Mouse (Mus musculus) neural tube, embryonic 10.5 days (tissue): ENCODE results near the gene Tmcc3.
"Not testable (repeated sequence)": the region's sequence is repeated elsewhere in the genome, so short reads cannot be mapped to it uniquely, and the experiment has no call there.

Source experiments
- DNase-seq: peaks from one replicate; pipeline ENCODE4 v3.0.0-alpha.2; 2017; ENCODE audit warnings: low spot score; ENCODE audit errors: extremely low spot score

Gene Tmcc3

DNA sequence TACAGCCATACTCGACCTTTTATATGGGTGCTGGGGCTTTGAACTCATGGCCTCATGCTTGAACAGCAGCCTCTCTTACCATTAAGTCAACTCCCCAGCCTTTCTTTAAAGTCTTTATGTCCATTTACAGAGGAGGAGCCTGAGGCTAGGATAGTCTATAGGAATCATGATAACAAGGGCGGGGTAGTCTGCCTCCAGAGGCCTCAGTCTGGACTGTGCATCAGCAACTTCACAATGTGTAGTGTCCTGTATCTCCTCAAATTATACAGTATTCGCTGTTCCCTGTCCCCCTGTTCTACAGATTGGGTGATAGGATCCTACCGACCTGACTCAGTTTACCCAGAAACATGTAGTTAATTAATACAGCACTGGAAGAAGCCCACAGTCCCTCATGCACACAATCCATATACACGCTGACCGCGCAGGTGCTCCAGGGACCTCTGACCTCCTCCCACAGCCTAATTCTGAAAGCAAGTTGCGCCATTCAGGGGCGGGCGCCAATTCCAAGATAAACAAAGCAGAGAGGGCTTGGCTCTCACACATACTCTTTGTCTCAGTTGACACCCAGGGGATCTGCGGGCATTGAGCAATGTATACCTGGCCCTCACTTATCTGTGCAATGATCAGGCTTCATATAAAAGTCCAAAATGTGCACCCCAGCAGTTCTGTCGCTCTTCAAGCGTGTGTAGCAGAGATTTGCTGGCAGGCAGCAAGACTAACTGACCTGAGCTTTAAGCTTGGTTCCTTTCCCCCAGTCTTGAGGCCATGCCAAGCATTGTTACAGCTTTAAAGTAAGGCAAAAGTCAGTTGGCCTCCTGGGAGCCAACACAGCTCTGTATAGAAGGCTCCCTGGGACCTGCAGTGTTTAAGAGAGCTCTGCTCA lies 262.9 kb downstream of the Tmcc3 start:
- no peak for DNase-seq

DNA sequence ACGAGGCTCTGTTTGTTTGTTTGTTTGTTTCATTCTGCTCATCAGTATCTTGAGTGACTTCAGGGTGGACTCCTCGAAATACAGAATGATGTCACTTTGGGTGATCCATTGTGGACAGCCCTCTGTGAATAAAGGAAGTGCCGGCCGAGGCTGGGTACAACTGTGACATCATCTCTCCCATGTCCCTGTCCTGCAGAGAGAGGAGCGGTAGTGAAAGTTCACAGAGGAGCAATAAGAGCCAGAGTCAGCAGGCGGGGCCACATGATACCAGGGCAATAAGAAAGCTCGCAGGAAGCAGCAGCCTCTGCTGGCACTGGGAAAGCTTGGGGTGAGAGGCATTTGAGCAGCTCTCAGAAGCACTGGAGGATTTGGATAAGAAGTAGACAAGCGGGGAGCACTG lies 264.2 kb downstream of the Tmcc3 start:
- no peak for DNase-seq

DNA sequence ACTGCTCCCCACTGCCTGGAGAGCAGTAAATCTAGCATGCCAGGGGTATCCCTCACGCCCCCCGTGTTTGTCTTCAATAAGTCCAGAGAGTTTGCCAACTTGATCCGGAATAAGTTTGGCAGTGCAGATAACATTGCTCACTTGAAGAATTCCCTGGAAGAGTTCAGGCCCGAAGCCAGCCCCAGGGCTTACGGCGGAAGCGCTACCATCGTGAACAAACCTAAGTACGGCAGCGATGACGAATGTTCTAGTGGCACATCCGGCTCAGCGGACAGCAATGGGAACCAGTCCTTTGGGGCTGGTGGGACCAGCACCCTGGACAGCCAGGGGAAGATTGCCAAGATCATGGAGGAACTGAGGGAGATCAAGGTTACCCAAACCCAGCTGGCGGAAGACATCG lies 267.1 kb downstream of the Tmcc3 start:
- DNase-seq, result no peak

DNA sequence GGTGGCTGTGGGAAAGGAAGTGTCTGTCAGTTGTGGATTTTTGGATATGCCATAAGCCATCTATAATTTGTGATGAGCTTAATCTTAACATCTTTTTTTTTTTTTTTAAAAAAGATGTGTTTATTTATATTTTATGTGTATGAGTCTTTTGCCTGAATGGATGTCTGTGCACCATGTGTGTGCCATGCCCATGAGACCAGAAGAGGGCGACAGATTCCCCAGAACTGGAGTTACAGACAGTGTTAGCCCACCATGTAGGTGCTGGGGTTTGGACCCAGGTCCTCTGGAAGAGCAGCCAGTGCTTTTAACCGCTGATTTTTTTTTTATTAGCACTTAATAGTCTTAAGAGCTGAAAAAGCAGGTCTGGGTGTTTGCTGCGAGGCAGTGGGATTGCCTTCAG lies 269.6 kb downstream of the Tmcc3 start:
- DNase-seq, result no peak

DNA sequence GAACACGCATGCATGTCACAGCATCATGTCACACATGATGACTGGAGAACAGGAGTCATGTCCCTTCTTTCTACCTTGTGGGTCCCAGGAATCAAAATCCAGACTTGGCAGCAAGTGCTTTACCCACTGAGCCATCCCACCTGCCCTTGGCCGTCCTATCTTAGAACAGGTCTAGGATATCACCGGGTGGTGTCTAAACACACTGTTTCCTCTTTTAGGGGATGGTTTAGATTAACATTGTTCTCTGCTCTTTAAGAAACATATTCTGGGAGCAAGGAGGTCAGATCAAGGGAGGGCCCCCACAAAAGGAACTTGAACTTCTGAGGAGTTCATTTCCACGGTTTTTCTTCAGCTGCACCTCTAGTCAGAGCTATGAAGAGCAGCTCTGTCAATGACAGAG lies 272.0 kb downstream of the Tmcc3 start:
- no peak for DNase-seq

DNA sequence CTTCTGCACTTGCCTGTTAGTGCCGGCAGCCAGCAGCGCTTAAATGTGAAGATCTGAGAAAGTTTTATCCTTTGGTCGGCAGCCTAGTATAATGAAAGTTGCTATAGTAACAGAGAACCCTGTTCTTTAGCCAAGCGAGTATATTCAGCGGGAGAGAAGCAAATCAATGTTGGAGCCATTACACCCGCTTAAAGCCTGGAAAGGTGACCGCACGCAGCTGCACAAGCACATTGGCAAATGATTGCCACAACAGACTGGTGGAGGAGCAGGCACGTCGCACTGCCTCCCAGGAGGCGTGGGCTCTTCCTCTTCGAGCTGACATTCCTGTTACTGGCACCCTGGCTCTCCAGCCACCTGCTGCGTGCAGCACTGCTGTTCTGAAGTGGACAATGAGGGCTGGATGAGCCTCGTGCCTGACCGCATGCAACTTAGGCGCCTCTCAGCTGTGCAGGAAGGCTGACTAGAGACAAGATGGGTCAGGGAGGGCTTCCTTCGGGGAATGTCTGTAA lies 273.2 kb downstream of the Tmcc3 start:
- DNase-seq, result no peak

DNA sequence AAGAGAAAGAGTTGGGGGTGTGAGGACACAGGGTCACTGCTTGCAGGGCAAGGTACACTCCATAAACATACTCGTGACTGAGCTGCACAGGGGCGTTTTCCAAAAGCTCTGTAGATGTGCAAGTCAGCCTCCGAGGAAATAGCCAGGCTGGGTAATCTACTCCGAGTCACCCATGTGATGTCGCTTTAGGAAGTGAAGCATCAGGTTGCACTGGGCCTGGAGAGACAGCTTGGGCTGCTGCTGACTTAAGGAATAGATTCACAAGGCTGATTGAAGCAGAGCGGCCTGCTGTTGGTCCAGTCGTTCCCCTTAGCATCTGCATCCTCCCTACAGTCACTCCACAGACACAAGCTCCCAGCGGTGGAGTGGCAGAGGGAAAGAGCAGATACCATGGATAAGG lies 274.1 kb downstream of the Tmcc3 start:
- DNase-seq, result no peak

DNA sequence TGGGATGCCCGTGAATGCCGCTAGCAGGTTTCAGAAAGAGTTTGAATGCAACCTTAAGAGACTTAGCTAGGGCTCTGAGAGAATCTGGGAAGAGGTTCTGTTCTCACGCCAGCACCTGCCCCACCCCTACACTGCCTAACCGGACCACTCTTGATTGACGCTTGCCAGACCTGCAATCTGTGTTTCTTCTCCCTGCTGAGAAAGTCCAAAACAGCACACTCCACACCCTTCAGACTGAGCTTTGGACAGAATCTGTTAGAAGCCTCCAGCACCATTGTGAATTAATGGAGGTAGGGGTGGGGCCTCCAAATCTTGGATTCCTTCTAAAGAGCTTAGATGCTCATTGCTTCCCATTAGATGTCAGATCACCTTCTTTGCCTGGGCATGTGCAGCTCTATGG lies 277.2 kb downstream of the Tmcc3 start:
- DNase-seq, result no peak

DNA sequence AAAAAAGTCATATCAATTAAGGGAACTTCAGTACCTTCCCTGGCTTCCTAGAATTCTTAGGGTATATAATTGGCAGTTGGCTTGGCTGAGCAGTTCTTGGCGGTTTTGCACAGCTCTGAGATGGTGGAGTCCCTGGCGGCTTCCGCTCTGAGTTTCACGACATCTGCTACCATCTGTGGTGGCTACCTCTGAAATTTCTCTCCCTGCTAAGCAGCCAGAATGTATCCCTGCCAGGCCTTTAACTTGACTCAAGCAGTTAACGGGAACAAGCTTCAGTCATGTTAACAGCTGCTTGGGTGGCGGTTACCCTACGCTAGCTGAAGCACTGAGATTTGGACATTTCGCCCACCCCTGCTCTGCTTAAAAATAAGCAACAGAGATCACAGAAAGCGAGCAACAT lies 284.0 kb downstream of the Tmcc3 start:
- DNase-seq, result no peak

DNA sequence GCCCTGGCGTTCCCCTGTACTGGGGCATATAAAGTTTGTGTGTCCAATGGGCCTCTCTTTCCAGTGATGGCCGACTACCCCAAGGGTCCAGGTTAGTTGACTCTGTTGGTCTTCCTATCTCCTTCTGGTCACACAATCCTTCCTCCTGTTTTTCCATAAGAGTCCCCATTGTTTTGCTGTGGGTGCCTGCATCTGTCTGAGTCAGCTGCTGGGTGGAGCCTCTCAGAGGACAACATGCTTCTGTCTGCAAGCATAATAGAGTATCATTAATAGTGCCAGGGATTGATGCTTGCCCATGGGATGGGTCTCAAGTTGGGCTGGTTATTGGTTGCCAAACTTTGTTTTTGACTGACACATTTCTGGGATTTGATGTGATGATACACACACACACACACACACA lies 288.1 kb downstream of the Tmcc3 start:
- not testable (repeated sequence) for DNase-seq

DNA sequence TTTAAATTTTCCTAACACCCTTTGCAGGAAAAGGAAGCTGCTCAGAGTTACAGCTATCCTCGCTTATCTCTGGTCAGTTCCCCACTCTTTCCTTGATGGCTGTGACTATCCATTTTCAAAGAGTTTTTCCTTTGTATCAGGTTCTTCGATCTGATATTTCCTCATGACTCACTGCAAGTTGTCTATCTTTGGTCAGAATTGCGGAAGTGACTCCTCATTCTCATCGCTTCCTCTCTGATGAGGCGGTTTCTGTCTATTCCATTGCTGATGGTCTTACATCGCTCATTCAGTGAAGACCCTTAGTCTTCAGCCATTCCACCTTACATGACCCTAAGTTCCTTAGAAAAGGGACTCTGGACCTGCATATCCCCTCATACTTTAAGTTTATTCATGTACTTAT lies 289.3 kb downstream of the Tmcc3 start:
- no peak for DNase-seq

DNA sequence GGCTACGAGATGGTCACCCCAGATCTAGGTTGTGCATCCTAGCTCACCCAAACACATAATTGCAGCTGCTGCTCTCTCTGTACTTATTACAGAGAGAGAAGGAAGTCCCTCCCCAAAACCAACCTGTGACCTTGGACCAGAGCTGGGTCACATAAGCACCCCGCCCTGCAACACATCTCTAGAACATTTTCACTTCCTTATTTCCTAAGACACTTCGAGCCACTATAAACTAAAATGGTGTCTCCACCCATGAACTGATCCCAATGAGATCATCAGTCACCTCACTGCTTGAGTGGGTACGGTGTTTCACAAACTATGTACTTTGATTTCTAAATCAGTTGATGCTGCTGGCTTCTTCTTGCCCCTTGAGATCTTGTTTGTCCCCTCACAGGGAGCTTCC lies 293.7 kb downstream of the Tmcc3 start:
- DNase-seq, result no peak

DNA sequence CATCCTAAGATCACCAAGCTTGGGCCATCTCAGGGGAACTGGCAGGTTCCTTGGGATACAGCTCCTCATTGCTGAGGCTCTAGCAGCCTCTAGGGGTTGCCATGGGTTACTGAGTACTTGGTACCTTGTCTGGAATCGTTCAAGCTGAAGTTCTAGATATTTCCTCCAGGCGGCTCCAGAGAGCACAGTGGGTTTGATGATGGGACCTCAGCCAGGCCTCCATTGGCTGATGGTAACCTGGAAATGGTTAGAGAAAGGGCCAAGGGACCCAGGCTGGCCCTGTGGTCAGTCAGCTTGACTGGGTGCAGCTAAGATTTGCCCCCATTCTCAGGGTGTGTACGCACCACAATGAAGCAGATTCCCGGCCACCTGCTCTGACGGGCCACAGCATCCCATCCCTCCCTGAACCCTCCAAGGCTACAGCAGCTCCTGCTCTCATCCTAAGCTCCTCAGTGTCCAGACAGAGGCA lies 297.6 kb downstream of the Tmcc3 start:
- DNase-seq, result peak; percentile 67

DNA sequence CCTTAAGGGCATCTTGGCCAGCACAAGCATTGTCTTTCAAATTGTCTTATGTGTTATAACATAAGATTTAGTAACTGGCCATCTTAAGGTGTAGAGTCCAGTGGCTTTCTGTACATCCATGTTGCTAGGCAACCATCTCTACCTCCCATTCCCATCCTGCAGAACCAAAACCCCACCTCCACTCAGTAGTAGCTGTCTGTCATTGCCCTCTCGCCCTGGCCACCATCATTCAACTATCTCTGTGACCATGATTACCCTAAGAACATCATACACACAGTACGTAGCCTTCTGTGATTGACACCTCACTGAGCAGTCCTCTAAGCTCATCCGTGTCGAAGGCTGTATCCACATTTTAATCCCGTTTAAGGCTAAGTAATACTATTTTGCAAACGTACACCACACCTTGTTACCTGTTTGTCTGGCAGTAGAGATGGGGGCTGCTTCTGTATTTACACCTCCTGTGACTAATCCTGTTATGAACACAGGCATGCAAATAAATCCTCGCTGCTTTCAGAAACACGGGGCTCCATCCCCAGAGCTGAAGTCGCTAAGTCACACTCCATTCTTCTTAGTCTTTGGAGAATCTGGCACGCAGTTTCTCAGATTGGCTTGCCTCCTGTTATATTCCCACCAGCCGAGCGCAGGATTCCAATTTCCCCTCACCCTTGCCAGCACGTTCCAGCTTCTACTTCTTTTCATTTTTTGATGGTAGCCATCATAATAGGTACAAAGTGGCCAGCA lies 299.6 kb downstream of the Tmcc3 start:
- DNase-seq, result no peak

DNA sequence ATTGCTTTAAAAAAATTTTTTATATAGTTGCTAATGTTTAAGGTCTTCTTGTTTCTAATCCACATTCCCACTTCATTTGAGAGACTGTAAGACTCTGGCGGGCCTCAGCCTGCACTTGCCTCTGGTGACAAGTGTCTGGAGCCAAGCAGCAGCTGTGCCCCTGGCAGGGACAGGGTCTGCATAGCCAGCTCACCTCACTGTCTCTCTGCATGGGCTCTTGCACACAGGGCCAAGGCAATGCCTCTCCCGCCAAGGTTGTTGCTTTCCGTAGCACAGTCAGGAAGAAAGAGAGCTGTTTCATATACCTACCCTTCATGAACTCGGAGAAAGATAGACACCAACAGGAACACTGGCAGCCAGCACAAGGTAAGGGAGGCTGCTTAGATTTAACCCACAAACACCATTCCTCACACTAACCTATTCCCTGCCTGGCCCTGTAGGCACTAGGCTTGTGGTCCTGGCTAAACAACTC lies 300.3 kb downstream of the Tmcc3 start:
- no peak for DNase-seq

DNA sequence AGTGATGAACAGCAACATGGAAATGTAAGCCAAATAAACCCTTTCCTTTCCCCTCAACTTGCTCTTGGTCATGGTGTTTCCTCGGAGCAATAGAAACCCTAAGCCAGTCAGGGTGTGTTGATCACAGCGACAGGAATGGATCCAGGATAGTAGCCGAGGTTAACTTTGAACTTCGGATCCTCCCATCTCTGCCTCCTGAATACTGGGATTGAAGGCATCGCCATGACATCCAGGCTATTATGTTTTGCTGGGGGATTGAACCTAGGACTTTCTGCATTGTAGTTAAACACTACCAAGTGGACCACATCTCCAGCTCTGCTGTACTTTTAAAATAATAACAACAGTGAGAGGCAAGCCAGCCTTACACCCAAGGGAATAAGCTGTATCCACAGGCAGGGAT lies 307.8 kb downstream of the Tmcc3 start:
- DNase-seq, result no peak

DNA sequence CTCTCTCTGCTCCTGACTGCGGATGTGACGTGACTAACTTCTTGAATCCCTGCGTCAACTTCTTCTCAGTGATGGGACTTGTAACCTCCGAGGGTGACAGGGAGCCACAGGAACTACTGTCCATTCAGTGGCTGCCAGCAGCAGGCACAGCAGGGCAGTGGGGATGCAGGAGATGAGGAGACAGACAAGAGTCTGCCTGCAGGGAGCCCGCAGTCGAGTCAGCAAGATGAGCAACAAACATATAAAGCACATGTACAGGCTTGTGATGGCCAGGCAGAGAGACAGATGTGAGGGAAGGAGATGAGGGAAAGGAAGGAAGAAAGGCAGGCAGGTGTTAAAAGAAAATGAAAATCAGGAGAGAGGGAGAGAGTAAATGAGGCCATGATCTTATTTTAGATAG lies 308.8 kb downstream of the Tmcc3 start:
- DNase-seq, result no peak

DNA sequence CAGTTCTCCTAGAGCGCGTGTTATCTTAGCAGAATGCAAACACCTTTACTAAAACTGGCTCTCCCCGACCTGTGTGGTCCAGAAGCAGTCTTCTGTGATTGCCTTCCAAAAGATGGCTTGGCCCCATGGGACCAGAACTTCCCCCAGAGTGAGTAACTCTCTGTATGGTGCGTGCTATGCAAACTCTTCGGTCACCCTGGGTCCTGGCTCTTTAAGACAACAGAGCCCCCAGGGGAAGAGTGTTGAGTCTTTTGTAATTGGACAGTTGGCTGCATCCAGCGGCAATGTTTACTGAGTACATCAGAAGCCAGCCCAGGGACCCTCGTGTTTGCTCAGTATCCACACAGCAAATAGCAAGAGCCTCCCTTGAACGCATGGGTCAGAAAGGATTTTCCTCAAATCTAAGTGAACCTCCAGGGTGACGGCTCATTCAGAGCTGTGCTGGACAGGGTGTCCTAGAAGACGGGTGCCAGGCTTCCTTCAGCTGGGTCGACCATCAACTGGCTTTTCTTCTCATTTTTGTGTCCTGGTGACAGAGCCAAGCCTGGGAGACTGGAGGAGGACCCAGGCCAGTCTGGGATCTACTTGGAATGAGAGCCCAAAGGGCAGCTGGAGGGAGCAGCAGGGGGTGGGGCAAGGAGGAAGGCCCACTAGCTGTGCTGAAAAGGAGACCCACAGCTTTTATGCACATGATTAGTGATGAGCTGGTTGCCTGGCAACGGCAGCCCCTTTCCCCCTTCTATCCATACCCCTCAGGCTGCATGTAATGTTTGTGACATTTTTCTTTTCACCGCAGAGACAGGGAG lies 309.9 kb downstream of the Tmcc3 start:
- DNase-seq, result peak; percentile 59

DNA sequence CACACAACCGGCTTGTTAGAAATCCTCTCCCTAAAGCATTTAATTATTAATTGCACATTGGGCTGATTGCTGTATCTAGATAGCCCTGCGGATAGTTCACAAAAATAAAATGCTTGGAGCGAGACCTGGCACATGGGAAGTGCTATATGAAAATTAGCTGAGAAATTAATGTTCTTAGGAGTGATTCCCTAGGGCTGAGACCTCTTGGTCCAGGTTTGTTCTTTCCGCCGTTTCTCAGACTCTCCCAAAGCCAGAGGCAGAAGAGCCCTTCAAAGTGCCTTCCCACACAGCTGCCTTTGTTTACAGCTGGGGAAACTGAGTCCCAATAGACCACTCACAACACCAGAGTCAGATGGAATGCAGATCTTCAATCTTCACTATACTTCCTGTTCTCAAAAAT lies 310.5 kb downstream of the Tmcc3 start:
- no peak for DNase-seq

DNA sequence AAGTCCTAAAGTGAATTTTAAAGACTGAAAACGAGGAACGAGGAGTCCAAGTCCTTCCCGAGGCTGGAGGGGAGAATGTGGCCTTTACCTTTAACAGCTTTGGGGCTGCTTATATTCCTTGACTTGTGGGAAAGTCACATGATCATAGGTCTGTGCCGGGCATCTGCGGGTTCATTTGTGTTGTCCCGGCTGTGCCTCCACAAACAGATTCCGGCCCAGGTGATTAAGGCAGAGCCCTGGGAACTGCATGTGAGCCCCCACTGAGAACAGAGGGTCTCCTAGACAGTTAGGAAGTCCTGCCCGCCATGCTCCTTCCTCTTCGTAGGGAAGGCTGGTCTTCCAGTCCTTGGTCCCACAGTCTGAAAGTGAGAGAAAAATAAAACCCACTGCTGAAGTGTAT lies 311.1 kb downstream of the Tmcc3 start:
- DNase-seq, result no peak

DNA sequence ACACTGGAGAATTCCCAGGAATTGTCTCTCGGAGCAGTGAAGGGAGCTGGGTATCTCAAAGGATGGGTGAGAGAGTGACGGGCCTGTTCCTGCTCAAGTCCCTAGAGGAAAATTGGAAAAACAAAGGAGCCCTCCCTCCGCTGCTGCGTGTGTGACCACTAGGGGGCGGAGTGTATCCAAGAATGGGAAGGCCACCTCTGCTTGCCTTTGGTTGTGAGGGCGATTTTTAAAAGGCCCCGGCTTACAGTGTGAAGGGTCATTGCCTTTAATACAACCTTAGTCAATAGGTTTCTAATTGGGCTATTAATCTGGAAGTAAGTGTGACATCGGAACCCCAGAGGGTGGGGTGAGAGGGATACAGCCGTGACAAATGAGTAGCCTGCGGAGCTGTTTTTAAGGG lies 311.9 kb downstream of the Tmcc3 start:
- peak; percentile 93 for DNase-seq

DNA sequence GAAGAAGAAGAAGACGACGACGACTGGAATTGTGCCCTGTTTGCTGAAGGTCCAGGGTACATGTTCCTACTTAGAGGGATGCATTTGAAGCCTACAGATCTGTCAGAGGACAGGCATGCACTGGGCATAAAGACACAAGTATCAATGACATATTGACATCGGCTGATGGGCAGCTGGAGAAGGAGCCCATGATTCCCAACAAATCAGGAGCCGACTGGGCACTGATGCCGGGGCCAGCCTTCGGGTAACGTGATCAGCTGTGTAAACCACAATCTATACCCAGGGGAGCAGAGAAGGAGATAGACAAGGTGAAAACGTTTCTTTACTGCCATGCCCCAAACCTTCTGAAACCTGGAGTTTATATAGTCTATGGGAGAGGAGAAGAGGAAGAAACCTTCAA lies 313.3 kb downstream of the Tmcc3 start:
- no peak for DNase-seq
